Mouse (Mus musculus) thymus, postnatal 0 days (tissue): ENCODE results near the gene Pus3. TPM values are rescaled to one million over a fixed set of nuclear protein-coding genes. Genes with fewer than 3 reads are reported as not detected.

Source experiments
- polyA plus RNA-seq: library from polyadenylated mRNA; unstranded; fragments of >200 nt; fragmentation: Nextera tagmentation; extraction: Ambion mirVana; gene quantifications from 2 replicates; pipeline ENCODE4 v1.2.1, GENCODE M21; 2015

The Pus3 gene
- polyA plus RNA-seq, 1 experiment from 2014 or later, result 27.7 TPM

Other genes starting within 250 kb of the Pus3 start
- gene Cdon, start 137.5 kb upstream of the Pus3 start, polyA plus RNA-seq, result 1.5 and 2.0 TPM in 2 replicates
- 0.07 TPM in 1 of 2 replicates, not detected in the other for gene Gm1113, start 40.3 kb upstream of the Pus3 start, polyA plus RNA-seq
- 0.18 and 0.31 TPM in 2 replicates for gene Ddx25, start 67 bp upstream of the Pus3 start, polyA plus RNA-seq
- gene Pate2, start 11.7 kb downstream of the Pus3 start, polyA plus RNA-seq, result 0.78 and 1.3 TPM in 2 replicates
- 19.4 and 21.6 TPM in 2 replicates for gene Hyls1, start 11.8 kb downstream of the Pus3 start, polyA plus RNA-seq
- gene Pate4, start 53.3 kb downstream of the Pus3 start, polyA plus RNA-seq, result 0.17 TPM in 1 of 2 replicates, not detected in the other
- not detected in 2 replicates for gene Pate3, start 89.6 kb downstream of the Pus3 start, polyA plus RNA-seq
- not detected in 2 replicates for gene Pate1, start 128.8 kb downstream of the Pus3 start, polyA plus RNA-seq
- gene Gm17677, start 182.5 kb downstream of the Pus3 start, polyA plus RNA-seq, result not detected in 2 replicates
- gene Gm17727, start 219.5 kb downstream of the Pus3 start, polyA plus RNA-seq, result not detected in 2 replicates
- gene Gm27235, start 231.5 kb downstream of the Pus3 start, polyA plus RNA-seq, result not detected in 2 replicates
- not detected in 2 replicates for gene D730048I06Rik, start 231.5 kb downstream of the Pus3 start, polyA plus RNA-seq